Mouse (Mus musculus) megakaryocyte-erythroid progenitor cell, adult 5 weeks (primary cell): ENCODE data around the gene Kif28. TPM values are rescaled to one million over a fixed set of nuclear protein-coding genes. Genes with fewer than 3 reads are reported as not detected.

Experiments used
- polyA plus RNA-seq: library from polyadenylated mRNA; stranded (reverse); fragments of >175 nt; gene quantifications from 2 replicates; pipeline ENCODE4 v1.2.3, GENCODE M21; 2012

The Kif28 gene
- not detected in 2 replicates for polyA plus RNA-seq

GRCm38 (mm10) chr1:179745171-179745570 is at the start of gene Kif28:
Gene Kif28 (minus strand): TSS chr1:179745271.

GRCm38 (mm10) chr1:179668013-179668805 is 76.9 kb downstream of the Kif28 start, which contains the start of gene Sccpdh:
Gene Sccpdh (plus strand): TSS chr1:179668210.

Other genes with a start within 250 kb of the Kif28 start
- 5.0 and 8.7 TPM in 2 replicates for gene Smyd3, start 227.2 kb downstream of the Kif28 start, polyA plus RNA-seq
- gene Tfb2m, start 199.0 kb downstream of the Kif28 start, polyA plus RNA-seq, result 9.4 and 10.5 TPM in 2 replicates
- gene Cnst, start 198.9 kb downstream of the Kif28 start, polyA plus RNA-seq, result 12.8 and 15.1 TPM in 2 replicates
- gene Sccpdh, start 77.1 kb downstream of the Kif28 start, polyA plus RNA-seq, result 3.4 and 3.5 TPM in 2 replicates
- 0.18 TPM in 1 of 2 replicates, not detected in the other for gene Gm10518, start 58.1 kb upstream of the Kif28 start, polyA plus RNA-seq
- 23.8 and 47.6 TPM in 2 replicates for gene Ahctf1, start 58.4 kb upstream of the Kif28 start, polyA plus RNA-seq
- gene Cdc42bpa, start 215.2 kb upstream of the Kif28 start, polyA plus RNA-seq, result 3.7 and 4.0 TPM in 2 replicates